Mouse (Mus musculus) erythroblast, embryonic 14.5 days (primary cell): ENCODE results near the gene Syndig1. TPM values are rescaled to one million over a fixed set of nuclear protein-coding genes. Genes with fewer than 3 reads are reported as not detected.

Experiments used
- H3K27me3 ChIP-seq: 2 replicates; pipeline ENCODE4 v1.6.1; 2012; ENCODE audit warnings: inconsistent platforms; ENCODE audit not compliant: control insufficient read depth
- H3K36me3 ChIP-seq: 2 replicates; pipeline ENCODE4 v1.6.1; 2012; ENCODE audit warnings: mild to moderate bottlenecking, inconsistent platforms; ENCODE audit not compliant: control insufficient read depth
- H3K4me1 ChIP-seq: 2 replicates; pipeline ENCODE4 v1.6.1; 2012; ENCODE audit warnings: inconsistent platforms; ENCODE audit not compliant: control insufficient read depth
- H3K4me3 ChIP-seq: replicated peaks from 2 replicates; pipeline ENCODE3; 2012; ENCODE audit warnings: moderate library complexity, mild to moderate bottlenecking, inconsistent platforms
- H3K9me3 ChIP-seq: 2 replicates; pipeline ENCODE4 v1.6.1; 2012; ENCODE audit warnings: low read length, inconsistent platforms, mixed read lengths; ENCODE audit not compliant: control insufficient read depth
- GATA1 ChIP-seq: IDR thresholded peaks from 2 replicates; pipeline ENCODE4 v1.6.1; 2012; ENCODE audit warnings: low read length, inconsistent platforms, mixed read lengths
- TAL1 ChIP-seq: IDR thresholded peaks from 3 replicates; pipeline ENCODE4 v1.6.1; 2012; ENCODE audit warnings: low read length, inconsistent platforms, mixed read lengths
- polyA plus RNA-seq: library from polyadenylated mRNA; stranded (reverse); fragments of >175 nt; gene quantifications from 2 replicates; pipeline ENCODE4 v1.2.3, GENCODE M21; 2012

Syndig1 gene
- polyA plus RNA-seq, 1 experiment: not detected

GRCm38 (mm10) chr2:149932095-149932494 is 103.1 kb downstream of the Syndig1 start:
- no peaks in the 10 kb centered on the region for H3K36me3 ChIP-seq
- no peaks in the 10 kb centered on the region for H3K4me1 ChIP-seq
- H3K4me3 ChIP-seq: no peak overlapping the region
- peaks cover 23% of the 10 kb centered on the region for H3K9me3 ChIP-seq
- TF ChIP-seq TAL1: no peak
- H3K27me3 ChIP-seq: no peaks in the 10 kb centered on the region

- H3K9me3 ChIP-seq: peaks cover 20% of the 10 kb centered on the region
- no peaks in the 10 kb centered on the region for H3K27me3 ChIP-seq
- no peaks in the 10 kb centered on the region for H3K4me1 ChIP-seq
- no peak overlapping the region for H3K4me3 ChIP-seq
- no peak for TF ChIP-seq TAL1
- no peak for TF ChIP-seq GATA1
- no peaks in the 10 kb centered on the region for H3K36me3 ChIP-seq
Observed at GRCm38 (mm10) chr2:149933247-149933898, 104.4 kb downstream of the Syndig1 start.

- Histone ChIP-seq H3K27me3 (no peaks in the 10 kb centered on the region), H3K36me3 (no peaks in the 10 kb centered on the region), H3K4me1 (no peaks in the 10 kb centered on the region), H3K9me3 (peaks cover 22% of the 10 kb centered on the region), H3K4me3 (no peak overlapping the region)
- TF ChIP-seq GATA1 (no peak), TAL1 (no peak)
Observed at GRCm38 (mm10) chr2:149934139-149934538, 105.1 kb downstream of the Syndig1 start.

GRCm38 (mm10) chr2:149938829-149939228 is 109.8 kb downstream of the Syndig1 start:
- Histone ChIP-seq H3K36me3 (no peaks in the 10 kb centered on the region), H3K4me1 (no peaks in the 10 kb centered on the region), H3K27me3 (no peaks in the 10 kb centered on the region), H3K9me3 (peaks cover 5% of the 10 kb centered on the region; the same call in 1 of the 2 replicates), H3K4me3 (no peak overlapping the region)
- TF ChIP-seq GATA1 (no peak), TAL1 (no peak)

- peaks cover 5% of the 10 kb centered on the region; the same call in 1 of the 2 replicates for H3K9me3 ChIP-seq
- H3K4me1 ChIP-seq: no peaks in the 10 kb centered on the region
- TF ChIP-seq TAL1: no peak
- TF ChIP-seq GATA1: no peak
- no peaks in the 10 kb centered on the region for H3K27me3 ChIP-seq
- H3K36me3 ChIP-seq: no peaks in the 10 kb centered on the region
- no peak overlapping the region for H3K4me3 ChIP-seq
Observed at GRCm38 (mm10) chr2:149939586-149939985, 110.6 kb downstream of the Syndig1 start.

GRCm38 (mm10) chr2:149950641-149951040 is 121.6 kb downstream of the Syndig1 start:
- Histone ChIP-seq H3K9me3 (peaks cover 10% of the 10 kb centered on the region), H3K27me3 (no peaks in the 10 kb centered on the region), H3K4me1 (no peaks in the 10 kb centered on the region), H3K36me3 (no peaks in the 10 kb centered on the region), H3K4me3 (no peak overlapping the region)
- no peak for TF ChIP-seq GATA1
- TF ChIP-seq TAL1: no peak

- Histone ChIP-seq H3K4me1 (no peaks in the 10 kb centered on the region), H3K9me3 (peaks cover 17% of the 10 kb centered on the region), H3K27me3 (no peaks in the 10 kb centered on the region), H3K36me3 (no peaks in the 10 kb centered on the region), H3K4me3 (no peak overlapping the region)
- TF ChIP-seq GATA1 (no peak), TAL1 (no peak)
Observed at GRCm38 (mm10) chr2:149971014-149971413, 142.0 kb downstream of the Syndig1 start.

- no peak for TF ChIP-seq GATA1
- TF ChIP-seq TAL1: no peak
- Histone ChIP-seq H3K4me3 (no peak overlapping the region), H3K4me1 (no peaks in the 10 kb centered on the region), H3K36me3 (no peaks in the 10 kb centered on the region), H3K27me3 (no peaks in the 10 kb centered on the region), H3K9me3 (peaks cover 18% of the 10 kb centered on the region)
Observed at GRCm38 (mm10) chr2:149973583-149973982, 144.6 kb downstream of the Syndig1 start.

GRCm38 (mm10) chr2:149980419-149980818 is 151.4 kb downstream of the Syndig1 start:
- TF ChIP-seq GATA1 (no peak), TAL1 (no peak)

GRCm38 (mm10) chr2:149982466-149982865 is 153.5 kb downstream of the Syndig1 start:
- H3K4me1 ChIP-seq: no peaks in the 10 kb centered on the region
- H3K4me3 ChIP-seq: no peak overlapping the region
- TF ChIP-seq GATA1: no peak
- no peak for TF ChIP-seq TAL1

More at GRCm38 (mm10) chr2:149980419-149980818, 151.4 kb downstream of the Syndig1 start:
- H3K36me3 ChIP-seq: no peaks in the 10 kb centered on the region
- peaks cover 2% of the 10 kb centered on the region; the same call in 1 of the 2 replicates for H3K9me3 ChIP-seq
- no peaks in the 10 kb centered on the region for H3K27me3 ChIP-seq
- no peak overlapping the region for H3K4me3 ChIP-seq
- H3K4me1 ChIP-seq: no peaks in the 10 kb centered on the region

More at GRCm38 (mm10) chr2:149982466-149982865, 153.5 kb downstream of the Syndig1 start:
- Histone ChIP-seq H3K27me3 (no peaks in the 10 kb centered on the region), H3K9me3 (peaks cover 2% of the 10 kb centered on the region; the same call in 1 of the 2 replicates), H3K36me3 (no peaks in the 10 kb centered on the region)
